Mouse (Mus musculus): ENCODE results near the gene Dhx16. TPM values are rescaled to one million over a fixed set of nuclear protein-coding genes. Genes with fewer than 3 reads are reported as not detected.

The Dhx16 gene
- total and polyA plus RNA-seq, 3 experiments = 79.2 to 101 TPM; not detected in 1

GRCm38 (mm10) chr17:35903343-35903991 lies 23.8 kb downstream of the Dhx16 start:
- no peak overlapping the region for H3K27ac ChIP-seq (ENCODE audit: control insufficient read depth, low read depth, low read length)
- H3K79me2 ChIP-seq (ENCODE audit: control insufficient read depth, insufficient read depth, low read length, poor library complexity) = no peaks in the 10 kb centered on the region
- TF ChIP-seq ZNF384 (IDR thresholded peaks at IDR 0.05; ENCODE audit: low read depth, low read length) (no peak), USF2 (IDR thresholded peaks at IDR 0.05; ENCODE audit: borderline replicate concordance in 1 of 2, insufficient read depth in 1 of 2, low read depth in 1 of 2, low read length in 2 of 2) (no peak)
- H3K36me3 ChIP-seq (ENCODE audit: control insufficient read depth in 1 of 2, insufficient read depth in 2 of 2, low read length in 2 of 2) = peaks cover 1 to 22% of the 10 kb centered on the region in 2 experiments; a peak in 3 of 4 replicates
- no peak overlapping the region for H3K9ac ChIP-seq (ENCODE audit: control insufficient read depth, low read depth, low read length, poor library complexity, severe bottlenecking)
- peaks cover 4 to 24% of the 10 kb centered on the region in 2 experiments; a peak in 3 of 4 replicates for H3K4me1 ChIP-seq (ENCODE audit: control insufficient read depth in 1 of 2, insufficient read depth in 2 of 2, low read length in 2 of 2)
- no peaks in the 10 kb centered on the region for H3K9me3 ChIP-seq (replicated peaks; ENCODE audit: insufficient read depth, low read length)
- no peaks in the 10 kb centered on the region for H3K27me3 ChIP-seq (ENCODE audit: control insufficient read depth in 1 of 2, insufficient read depth in 2 of 2, low read length in 2 of 2)
- H3K4me3 ChIP-seq (ENCODE audit: control insufficient read depth in 1 of 2, insufficient read depth in 1 of 2, low read depth in 2 of 2, low read length in 2 of 2) = no peak overlapping the region
- DNase-seq (ENCODE audit: low read depth, low spot score) = peak; percentile 25

DNA sequence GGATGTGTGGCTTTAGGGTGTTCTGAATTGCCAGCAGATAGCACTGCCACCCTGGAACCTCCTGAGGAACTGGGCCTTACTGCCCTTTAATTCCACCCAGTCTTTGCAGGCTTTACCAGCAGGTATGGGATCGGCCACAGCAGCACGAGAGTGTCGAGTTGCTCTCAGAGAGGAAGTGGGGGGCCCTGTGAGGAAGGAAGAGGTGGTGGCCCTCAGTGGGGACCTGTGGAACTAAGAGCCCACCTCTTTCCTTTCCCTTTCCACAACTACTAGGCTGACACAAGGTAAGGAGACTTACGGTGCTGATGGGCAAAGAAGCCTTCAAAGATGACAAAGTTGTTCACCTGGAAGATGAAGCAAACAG lies 24.4 kb downstream of the Dhx16 start:
- H3K4me3 ChIP-seq (ENCODE audit: control insufficient read depth in 1 of 2, insufficient read depth in 1 of 2, low read depth in 2 of 2, low read length in 2 of 2) = no peak overlapping the region
- DNase-seq (ENCODE audit: low read depth, low spot score) = peak; percentile 11
- no peaks in the 10 kb centered on the region for H3K9me3 ChIP-seq (replicated peaks; ENCODE audit: insufficient read depth, low read length)
- peaks cover 1 to 21% of the 10 kb centered on the region in 2 experiments; a peak in 3 of 4 replicates for H3K36me3 ChIP-seq (ENCODE audit: control insufficient read depth in 1 of 2, insufficient read depth in 2 of 2, low read length in 2 of 2)
- no peaks in the 10 kb centered on the region for H3K79me2 ChIP-seq (ENCODE audit: control insufficient read depth, insufficient read depth, low read length, poor library complexity)
- no peak overlapping the region for H3K27ac ChIP-seq (ENCODE audit: control insufficient read depth, low read depth, low read length)
- H3K27me3 ChIP-seq (ENCODE audit: control insufficient read depth in 1 of 2, insufficient read depth in 2 of 2, low read length in 2 of 2) = no peaks in the 10 kb centered on the region
- H3K4me1 ChIP-seq (ENCODE audit: control insufficient read depth in 1 of 2, insufficient read depth in 2 of 2, low read length in 2 of 2) = peaks cover 4 to 24% of the 10 kb centered on the region in 2 experiments; a peak in 3 of 4 replicates
- H3K9ac ChIP-seq (ENCODE audit: control insufficient read depth, low read depth, low read length, poor library complexity, severe bottlenecking) = no peak overlapping the region
- no peak for TF ChIP-seq MAZ (IDR thresholded peaks at IDR 0.05; ENCODE audit: low read depth, low read length)
- no peak for TF ChIP-seq KAT2A (conservative IDR thresholded peaks at IDR 0.05; ENCODE audit: low read depth, low read length)
- no peak for TF ChIP-seq SMC3 (IDR thresholded peaks at IDR 0.05; ENCODE audit: low read depth, low read length)
- TF ChIP-seq TBP (IDR thresholded peaks at IDR 0.05; ENCODE audit: low read depth, low read length) = no peak
- no peak for TF ChIP-seq JUND (IDR thresholded peaks at IDR 0.05; ENCODE audit: low read depth, low read length)
- TF ChIP-seq HCFC1 (IDR thresholded peaks at IDR 0.05; ENCODE audit: low read depth, low read length) = no peak
- no peak for TF ChIP-seq MXI1 (IDR thresholded peaks at IDR 0.05; ENCODE audit: low read depth, low read length)
- no peak for TF ChIP-seq GATA1 (IDR thresholded peaks at IDR 0.05; ENCODE audit: low read depth, low read length)
- TF ChIP-seq POLR2AphosphoS5 (IDR thresholded peaks at IDR 0.05; ENCODE audit: borderline replicate concordance, low read depth, low read length) = no peak
- no peak for TF ChIP-seq ZKSCAN1 (IDR thresholded peaks at IDR 0.05; ENCODE audit: low read depth, low read length)
- no peak for TF ChIP-seq USF2 (IDR thresholded peaks at IDR 0.05; ENCODE audit: borderline replicate concordance in 1 of 2, insufficient read depth in 1 of 2, low read depth in 1 of 2, low read length in 2 of 2)

DNA sequence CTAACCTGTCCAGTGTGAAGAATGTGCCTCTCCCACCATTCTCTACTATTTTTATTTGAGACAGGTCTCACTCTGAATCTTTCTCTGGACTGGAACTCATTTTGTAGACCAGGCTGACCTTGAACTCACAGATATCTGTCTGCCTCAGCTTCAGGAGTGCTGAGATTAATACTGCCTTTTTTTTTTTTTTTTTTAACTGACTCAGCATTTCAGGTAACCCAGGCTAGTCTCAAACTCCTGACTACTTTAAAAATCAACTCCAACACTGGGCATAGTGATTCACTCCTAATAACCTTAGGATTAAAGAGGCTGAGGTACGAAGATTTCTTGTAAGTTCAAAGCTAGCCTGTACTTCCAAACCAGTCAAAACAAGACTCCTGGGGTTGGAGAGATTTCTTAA lies 26.0 kb downstream of the Dhx16 start:
- H3K36me3 ChIP-seq (ENCODE audit: control insufficient read depth in 1 of 2, insufficient read depth in 2 of 2, low read length in 2 of 2) = peaks cover 1 to 15% of the 10 kb centered on the region in 2 experiments; a peak in 3 of 4 replicates
- H3K79me2 ChIP-seq (ENCODE audit: control insufficient read depth, insufficient read depth, low read length, poor library complexity) = peaks cover 2% of the 10 kb centered on the region; the same call in 1 of the 2 replicates

More for the DNA sequence above, 26.0 kb downstream of the Dhx16 start:
- H3K27me3 ChIP-seq (ENCODE audit: control insufficient read depth in 1 of 2, insufficient read depth in 2 of 2, low read length in 2 of 2) = no peaks in the 10 kb centered on the region
- H3K9me3 ChIP-seq (replicated peaks; ENCODE audit: insufficient read depth, low read length) = no peaks in the 10 kb centered on the region
- H3K4me1 ChIP-seq (ENCODE audit: control insufficient read depth in 1 of 2, insufficient read depth in 2 of 2, low read length in 2 of 2) = peaks cover 2 to 25% of the 10 kb centered on the region in 2 experiments; a peak in 3 of 4 replicates
- no peak overlapping the region for H3K4me3 ChIP-seq (ENCODE audit: control insufficient read depth in 1 of 2, insufficient read depth in 1 of 2, low read depth in 2 of 2, low read length in 2 of 2)
- no peak for TF ChIP-seq MEF2A (IDR thresholded peaks at IDR 0.05; ENCODE audit: extremely low read depth, insufficient replicate concordance, low read depth, low read length, poor library complexity, severe bottlenecking)
- no peak for TF ChIP-seq EP300 (IDR thresholded peaks at IDR 0.05; ENCODE audit: low read depth in 1 of 2, low read length in 2 of 2)
- no peak for TF ChIP-seq BHLHE40 (IDR thresholded peaks at IDR 0.05; ENCODE audit: borderline replicate concordance, low read depth, low read length)
- TF ChIP-seq POLR2A (IDR thresholded peaks at IDR 0.05; ENCODE audit: control insufficient read depth in 1 of 2, insufficient read depth in 1 of 2, low read depth in 1 of 2, low read length in 2 of 2, poor library complexity in 1 of 2) = no peak
- no peak for TF ChIP-seq ETS1 (IDR thresholded peaks at IDR 0.05; ENCODE audit: low read depth, low read length)
- peak; percentile 69; the same call in 1 of the 2 replicates for TF ChIP-seq MAFK (IDR thresholded peaks at IDR 0.05; ENCODE audit: borderline replicate concordance, low read depth, low read length)
- TF ChIP-seq ZNF384 (IDR thresholded peaks at IDR 0.05; ENCODE audit: low read depth, low read length) = peak; percentile 61
- no peak for TF ChIP-seq MAX (IDR thresholded peaks at IDR 0.05; ENCODE audit: low read length)
- DNase-seq (ENCODE audit: low read depth, low spot score) = no peak
- H3K9ac ChIP-seq (ENCODE audit: control insufficient read depth, low read depth, low read length, poor library complexity, severe bottlenecking) = no peak overlapping the region
- no peak overlapping the region for H3K27ac ChIP-seq (ENCODE audit: control insufficient read depth, low read depth, low read length)
